Mouse (Mus musculus): ENCODE data around the gene Efcab2. TPM values are rescaled to one million over a fixed set of nuclear protein-coding genes. Genes with fewer than 3 reads are reported as not detected.
A peak's percentile ranks its signal among the peaks of the same experiment; 100 is the strongest.

The Efcab2 gene
- polyA plus RNA-seq, 1 experiment from 2014 or later = 8.7 TPM

GRCm38 (mm10) chr1:178496186-178496585 is 90.3 kb downstream of the Efcab2 start:
- Histone ChIP-seq H3K27ac (no peak overlapping the region), H3K9me3 (replicated peaks) (no peaks in the 10 kb centered on the region), H3K4me3 (no peak overlapping the region), H3K27me3 (no peaks in the 10 kb centered on the region), H3K4me2 (replicated peaks) (no peak overlapping the region), H3K4me1 (no peaks in the 10 kb centered on the region), H3K36me3 (no peaks in the 10 kb centered on the region), H3K9ac (no peak overlapping the region)
- no peak for ATAC-seq (ENCODE audit: low FRiP score)
- WGBS = 67% methylated on average over 2 of the region's 2 CpGs

GRCm38 (mm10) chr1:178496841-178497240 is 91.0 kb downstream of the Efcab2 start:
- Histone ChIP-seq H3K9me3 (replicated peaks) (no peaks in the 10 kb centered on the region), H3K36me3 (no peaks in the 10 kb centered on the region), H3K27ac (no peak overlapping the region), H3K27me3 (no peaks in the 10 kb centered on the region), H3K9ac (no peak overlapping the region), H3K4me2 (replicated peaks) (no peak overlapping the region), H3K4me1 (no peaks in the 10 kb centered on the region), H3K4me3 (no peak overlapping the region)
- no peak for ATAC-seq (ENCODE audit: low FRiP score)
- WGBS = 57% methylated on average over 1 of the region's 1 CpGs

GRCm38 (mm10) chr1:178506938-178507337 is 101.1 kb downstream of the Efcab2 start:
- Histone ChIP-seq H3K36me3 (no peaks in the 10 kb centered on the region), H3K27ac (no peak overlapping the region), H3K4me3 (no peak overlapping the region), H3K27me3 (no peaks in the 10 kb centered on the region), H3K9ac (no peak overlapping the region), H3K4me2 (replicated peaks) (no peak overlapping the region), H3K9me3 (replicated peaks) (no peaks in the 10 kb centered on the region), H3K4me1 (no peaks in the 10 kb centered on the region)
- WGBS = 94% methylated on average over 8 of the region's 8 CpGs
- ATAC-seq (ENCODE audit: low FRiP score) = no peak

- H3K9me3 ChIP-seq (replicated peaks) = no peaks in the 10 kb centered on the region
- H3K27me3 ChIP-seq = no peaks in the 10 kb centered on the region
- ATAC-seq (ENCODE audit: low FRiP score) = no peak
- H3K27ac ChIP-seq = no peak overlapping the region
- no peak overlapping the region for H3K9ac ChIP-seq
- H3K4me3 ChIP-seq = no peak overlapping the region
- H3K4me1 ChIP-seq = peaks cover 8% of the 10 kb centered on the region
- 41% methylated on average over 7 of the region's 7 CpGs for WGBS
- no peak overlapping the region for H3K4me2 ChIP-seq (replicated peaks)
- H3K36me3 ChIP-seq = no peaks in the 10 kb centered on the region
Measured at GRCm38 (mm10) chr1:178512323-178513031, 106.6 kb downstream of the Efcab2 start.

- ATAC-seq (ENCODE audit: low FRiP score) = no peak
- Histone ChIP-seq H3K4me2 (replicated peaks) (no peak overlapping the region), H3K4me3 (no peak overlapping the region)
Measured at GRCm38 (mm10) chr1:178513954-178514353, 108.1 kb downstream of the Efcab2 start.

GRCm38 (mm10) chr1:178515839-178516238 is 110.0 kb downstream of the Efcab2 start:
- no peak for ATAC-seq (ENCODE audit: low FRiP score)
- 95% methylated on average over 2 of the region's 2 CpGs for WGBS
- H3K27me3 ChIP-seq = no peaks in the 10 kb centered on the region; the same call in 1 of the 2 replicates

More at GRCm38 (mm10) chr1:178513954-178514353, 108.1 kb downstream of the Efcab2 start:
- Histone ChIP-seq H3K27me3 (no peaks in the 10 kb centered on the region; the same call in 1 of the 2 replicates), H3K27ac (no peak overlapping the region), H3K4me1 (peaks cover 8% of the 10 kb centered on the region), H3K9me3 (replicated peaks) (no peaks in the 10 kb centered on the region), H3K36me3 (no peaks in the 10 kb centered on the region), H3K9ac (no peak overlapping the region)
- WGBS = 17% methylated on average over 7 of the region's 8 CpGs

GRCm38 (mm10) chr1:178522389-178522788 is 116.5 kb downstream of the Efcab2 start:
- H3K9ac ChIP-seq = no peak overlapping the region
- no peaks in the 10 kb centered on the region; the same call in 1 of the 2 replicates for H3K27me3 ChIP-seq
- no peaks in the 10 kb centered on the region for H3K36me3 ChIP-seq
- no peak overlapping the region for H3K4me2 ChIP-seq (replicated peaks)
- no peak for ATAC-seq (ENCODE audit: low FRiP score)
- H3K27ac ChIP-seq = no peak overlapping the region
- WGBS = 68% methylated on average over 5 of the region's 5 CpGs
- H3K9me3 ChIP-seq (replicated peaks) = no peaks in the 10 kb centered on the region
- peaks cover 2% of the 10 kb centered on the region; the same call in 1 of the 2 replicates for H3K4me1 ChIP-seq
- H3K4me3 ChIP-seq = no peak overlapping the region

More at GRCm38 (mm10) chr1:178515839-178516238, 110.0 kb downstream of the Efcab2 start:
- H3K4me1 ChIP-seq = peaks cover 8% of the 10 kb centered on the region
- H3K4me3 ChIP-seq = no peak overlapping the region
- H3K9ac ChIP-seq = no peak overlapping the region
- no peak overlapping the region for H3K27ac ChIP-seq
- no peak overlapping the region for H3K4me2 ChIP-seq (replicated peaks)
- H3K9me3 ChIP-seq (replicated peaks) = no peaks in the 10 kb centered on the region
- H3K36me3 ChIP-seq = no peaks in the 10 kb centered on the region

- no peak overlapping the region for H3K27ac ChIP-seq
- peaks cover 6% of the 10 kb centered on the region for H3K27me3 ChIP-seq
- H3K4me3 ChIP-seq = no peak overlapping the region
- no peak overlapping the region for H3K4me2 ChIP-seq (replicated peaks)
- H3K36me3 ChIP-seq = no peaks in the 10 kb centered on the region
- 46% methylated on average over 5 of the region's 5 CpGs for WGBS
- ATAC-seq (ENCODE audit: low FRiP score) = no peak
- H3K9me3 ChIP-seq (replicated peaks) = no peaks in the 10 kb centered on the region
- peaks cover 7% of the 10 kb centered on the region; the same call in 1 of the 2 replicates for H3K4me1 ChIP-seq
- no peak overlapping the region for H3K9ac ChIP-seq
Measured at GRCm38 (mm10) chr1:178523152-178523551, 117.3 kb downstream of the Efcab2 start.

- Histone ChIP-seq H3K36me3 (no peaks in the 10 kb centered on the region), H3K4me3 (peak overlapping the region; percentile 73), H3K27me3 (peaks cover 23% of the 10 kb centered on the region), H3K9ac (peak overlapping the region; percentile 81), H3K4me2 (replicated peaks) (peak overlapping the region; percentile 92), H3K9me3 (replicated peaks) (no peaks in the 10 kb centered on the region), H3K27ac (peak overlapping the region; percentile 90), H3K4me1 (peaks cover 28% of the 10 kb centered on the region)
- ATAC-seq (ENCODE audit: low FRiP score) = peak; percentile 23; the same call in 1 of the 2 replicates
- WGBS = under 1% methylated on average over 21 of the region's 21 CpGs
Measured at GRCm38 (mm10) chr1:178527185-178527546, 121.3 kb downstream of the Efcab2 start.

GRCm38 (mm10) chr1:178527547-178528361 is 121.9 kb downstream of the Efcab2 start:
- under 1% methylated on average over 59 of the region's 59 CpGs for WGBS
- H3K27ac ChIP-seq = peak overlapping the region; percentile 90
- ATAC-seq (ENCODE audit: low FRiP score) = peak; percentile 36

GRCm38 (mm10) chr1:178528431-178529351 is 122.8 kb downstream of the Efcab2 start, which contains the start of gene Kif26b:
Kif26b (plus strand) TSS chr1:178529125.
- WGBS = under 1% methylated on average over 84 of the region's 92 CpGs
- H3K9me3 ChIP-seq (replicated peaks) = no peaks in the 10 kb centered on the region
- H3K9ac ChIP-seq = peak within 1 kb of the TSS; percentile 81
- no peaks in the 10 kb centered on the region for H3K36me3 ChIP-seq
- peaks cover 23% of the 10 kb centered on the region for H3K27me3 ChIP-seq
- H3K4me1 ChIP-seq = peaks cover 28% of the 10 kb centered on the region
- H3K4me2 ChIP-seq (replicated peaks) = peak within 1 kb of the TSS; percentile 92
- peak; percentile 59 for ATAC-seq (ENCODE audit: low FRiP score)
- peak within 1 kb of the TSS; percentile 73 for H3K4me3 ChIP-seq
- peak within 1 kb of the TSS; percentile 90 for H3K27ac ChIP-seq

More at GRCm38 (mm10) chr1:178527547-178528361, 121.9 kb downstream of the Efcab2 start:
- H3K4me2 ChIP-seq (replicated peaks) = peak overlapping the region; percentile 92
- peaks cover 28% of the 10 kb centered on the region for H3K4me1 ChIP-seq
- peaks cover 23% of the 10 kb centered on the region for H3K27me3 ChIP-seq
- H3K4me3 ChIP-seq = peak overlapping the region; percentile 73
- H3K9ac ChIP-seq = peak overlapping the region; percentile 81
- H3K36me3 ChIP-seq = no peaks in the 10 kb centered on the region
- H3K9me3 ChIP-seq (replicated peaks) = no peaks in the 10 kb centered on the region

Data from hindbrain, embryonic 12.5 days (tissue).